Mouse (Mus musculus): ENCODE results near the gene Cidec.

DNA sequence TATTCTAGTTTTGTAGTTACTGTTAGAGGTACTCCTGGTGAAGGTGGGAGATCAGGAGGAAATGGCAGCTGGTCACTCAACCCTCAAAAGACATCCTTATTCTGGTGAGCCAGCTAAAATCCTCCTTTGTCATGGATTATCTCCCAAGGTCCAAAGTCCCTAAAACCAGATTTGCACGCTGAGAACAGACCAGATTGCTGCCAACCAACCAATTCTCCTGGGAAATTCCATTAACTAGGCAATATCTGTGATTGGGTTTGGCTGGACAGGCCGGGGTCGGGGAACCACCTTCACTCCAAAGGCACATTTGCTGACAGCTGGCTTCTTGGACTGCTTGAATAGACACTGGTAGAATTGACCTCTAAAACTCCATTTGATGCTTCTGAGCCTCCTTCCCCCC, 44.8 kb downstream of the Cidec start:
- TF ChIP-seq TAL1 (IDR thresholded peaks at IDR 0.05; ENCODE audit: low read length) (no peak), GATA1 (IDR thresholded peaks at IDR 0.05; ENCODE audit: low read length) (no peak)

Data from erythroblast, embryonic 14.5 days (primary cell).